Mouse (Mus musculus) E14TG2a.4 (cell line): ENCODE results near the gene Sh2d4b.

ENCODE experiments used
- H3K27me3 ChIP-seq: 2 replicates; pipeline ENCODE4 v1.6.1; 2014; ENCODE audit warnings: low read length, control low read depth; ENCODE audit not compliant: insufficient read depth
- H3K36me3 ChIP-seq: 2 replicates; pipeline ENCODE4 v1.6.1; 2014; ENCODE audit warnings: low read length, control low read depth; ENCODE audit not compliant: insufficient read depth
- H3K4me1 ChIP-seq: replicated peaks from 2 replicates; pipeline ENCODE4 v1.6.1; 2014; ENCODE audit warnings: low read depth, low read length, control low read depth
- H3K4me3 ChIP-seq: replicated peaks from 2 replicates; pipeline ENCODE4 v1.5.1; 2014; ENCODE audit warnings: mild to moderate bottlenecking, low read length
- H3K9me3 ChIP-seq: 2 replicates; pipeline ENCODE4 v1.6.1; 2014; ENCODE audit warnings: low read length, control low read depth
- CTCF ChIP-seq: conservative IDR thresholded peaks from 2 replicates; pipeline ENCODE4 v1.5.1; 2014; ENCODE audit warnings: low read length
- NANOG ChIP-seq: IDR thresholded peaks from 2 replicates; pipeline ENCODE4 v1.6.1; 2014; ENCODE audit warnings: borderline replicate concordance, low read length, mixed read lengths
- POU5F1 ChIP-seq: IDR thresholded peaks from 2 replicates; pipeline ENCODE4 v1.6.1; 2014; ENCODE audit warnings: low read length, borderline replicate concordance

Sh2d4b gene

GRCm38 (mm10) chr14:40929943-40930342 lies 36.9 kb upstream of the Sh2d4b start:
- no peak for TF ChIP-seq POU5F1
- no peak for TF ChIP-seq CTCF
- TF ChIP-seq NANOG, result no peak
- Histone ChIP-seq H3K9me3 (no peaks in the 10 kb centered on the region), H3K36me3 (peaks cover 41% of the 10 kb centered on the region), H3K4me3 (no peak overlapping the region), H3K4me1 (peaks cover 62% of the 10 kb centered on the region), H3K27me3 (no peaks in the 10 kb centered on the region)

GRCm38 (mm10) chr14:40928897-40929296 lies 35.8 kb upstream of the Sh2d4b start:
- no peak for TF ChIP-seq CTCF
- TF ChIP-seq NANOG, result no peak
- no peak for TF ChIP-seq POU5F1
- Histone ChIP-seq H3K4me1 (peaks cover 59% of the 10 kb centered on the region), H3K4me3 (no peak overlapping the region), H3K27me3 (no peaks in the 10 kb centered on the region), H3K9me3 (no peaks in the 10 kb centered on the region), H3K36me3 (peaks cover 30% of the 10 kb centered on the region)

GRCm38 (mm10) chr14:40927041-40927440 lies 34.0 kb upstream of the Sh2d4b start:
- no peak for TF ChIP-seq CTCF
- no peak for TF ChIP-seq POU5F1
- TF ChIP-seq NANOG, result no peak
- Histone ChIP-seq H3K9me3 (no peaks in the 10 kb centered on the region), H3K4me1 (peaks cover 45% of the 10 kb centered on the region), H3K36me3 (peaks cover 33% of the 10 kb centered on the region), H3K27me3 (no peaks in the 10 kb centered on the region), H3K4me3 (no peak overlapping the region)

- no peaks in the 10 kb centered on the region for H3K27me3 ChIP-seq
- peaks cover 33% of the 10 kb centered on the region for H3K36me3 ChIP-seq
- H3K4me1 ChIP-seq, result peaks cover 47% of the 10 kb centered on the region
- H3K4me3 ChIP-seq, result no peak overlapping the region
- no peaks in the 10 kb centered on the region for H3K9me3 ChIP-seq
- TF ChIP-seq POU5F1 (no peak), NANOG (no peak), CTCF (no peak)
Observed at GRCm38 (mm10) chr14:40924378-40925113, 31.5 kb upstream of the Sh2d4b start.

GRCm38 (mm10) chr14:40921241-40921640 lies 28.2 kb upstream of the Sh2d4b start:
- no peak for TF ChIP-seq POU5F1
- no peak for TF ChIP-seq NANOG
- no peak for TF ChIP-seq CTCF
- no peaks in the 10 kb centered on the region for H3K27me3 ChIP-seq
- H3K4me3 ChIP-seq, result no peak overlapping the region
- H3K4me1 ChIP-seq, result peaks cover 58% of the 10 kb centered on the region
- H3K9me3 ChIP-seq, result no peaks in the 10 kb centered on the region
- H3K36me3 ChIP-seq, result peaks cover 37% of the 10 kb centered on the region

- no peaks in the 10 kb centered on the region for H3K9me3 ChIP-seq
- H3K4me1 ChIP-seq, result peaks cover 68% of the 10 kb centered on the region
- no peak for TF ChIP-seq NANOG
- no peak for TF ChIP-seq POU5F1
- TF ChIP-seq CTCF, result no peak
- H3K27me3 ChIP-seq, result no peaks in the 10 kb centered on the region
- peaks cover 51% of the 10 kb centered on the region for H3K36me3 ChIP-seq
- no peak overlapping the region for H3K4me3 ChIP-seq
Observed at GRCm38 (mm10) chr14:40919521-40919920, 26.5 kb upstream of the Sh2d4b start.

GRCm38 (mm10) chr14:40918477-40918876 lies 25.4 kb upstream of the Sh2d4b start:
- no peaks in the 10 kb centered on the region for H3K9me3 ChIP-seq
- peaks cover 75% of the 10 kb centered on the region for H3K4me1 ChIP-seq
- H3K36me3 ChIP-seq, result peaks cover 58% of the 10 kb centered on the region
- no peak overlapping the region for H3K4me3 ChIP-seq
- H3K27me3 ChIP-seq, result no peaks in the 10 kb centered on the region
- TF ChIP-seq NANOG, result no peak
- no peak for TF ChIP-seq POU5F1
- TF ChIP-seq CTCF, result no peak

GRCm38 (mm10) chr14:40917632-40918031 lies 24.6 kb upstream of the Sh2d4b start:
- no peaks in the 10 kb centered on the region for H3K27me3 ChIP-seq
- H3K4me1 ChIP-seq, result peaks cover 84% of the 10 kb centered on the region
- no peak overlapping the region for H3K4me3 ChIP-seq
- H3K36me3 ChIP-seq, result peaks cover 58% of the 10 kb centered on the region
- no peaks in the 10 kb centered on the region for H3K9me3 ChIP-seq
- peak; percentile 94 for TF ChIP-seq CTCF
- TF ChIP-seq POU5F1, result no peak

- H3K4me3 ChIP-seq, result no peak overlapping the region
- H3K27me3 ChIP-seq, result no peaks in the 10 kb centered on the region
- H3K9me3 ChIP-seq, result no peaks in the 10 kb centered on the region
- peaks cover 79% of the 10 kb centered on the region for H3K4me1 ChIP-seq
- no peak for TF ChIP-seq CTCF
- TF ChIP-seq NANOG, result no peak
- TF ChIP-seq POU5F1, result no peak
- H3K36me3 ChIP-seq, result peaks cover 53% of the 10 kb centered on the region
Observed at GRCm38 (mm10) chr14:40916667-40917066, 23.6 kb upstream of the Sh2d4b start.
